Mouse (Mus musculus) heart, embryonic 14.5 days (tissue): Measurements from ENCODE around the gene Acox1. TPM values are rescaled to one million over a fixed set of nuclear protein-coding genes. Genes with fewer than 3 reads are reported as not detected.

ENCODE experiments used
- ATAC-seq: fragments of 200-750 bp; cut with Nextera tagmentation; 2 replicates; pipeline ENCODE4 v1.8.0; 2017; ENCODE audit warnings: low read depth, moderate TSS enrichment; ENCODE audit not compliant: insufficient number of reproducible peaks, insufficient read depth, low FRiP score
- H3K27ac ChIP-seq, 2 experiments: fragments of 200-500 bp in 1 of 2; fragments of 300-500 bp in 1 of 2; sonication (generic) in 1 of 2; replicated peaks in 1 of 2; 2 replicates each; pipeline ENCODE4 v1.5.1; 2012 to 2014; ENCODE audit warnings: low read depth in 2 of 2, low read length in 2 of 2, control low read depth in 1 of 2, mild to moderate bottlenecking in 1 of 2, mixed read lengths in 1 of 2; ENCODE audit not compliant: control insufficient read depth in 1 of 2, insufficient read depth in 1 of 2
- H3K27me3 ChIP-seq: fragments of 300-500 bp; sonication (generic); 2 replicates; pipeline ENCODE4 v1.6.1; 2014; ENCODE audit warnings: mild to moderate bottlenecking, low read length, control low read depth; ENCODE audit not compliant: control insufficient read depth, insufficient read depth
- H3K36me3 ChIP-seq: fragments of 300-500 bp; sonication (generic); 2 replicates; pipeline ENCODE4 v1.6.1; 2014; ENCODE audit warnings: mild to moderate bottlenecking, control low read depth, low read length, mixed read lengths; ENCODE audit not compliant: control insufficient read depth, insufficient read depth
- H3K4me1 ChIP-seq, 2 experiments: fragments of 200-500 bp in 1 of 2; fragments of 300-500 bp in 1 of 2; sonication (generic) in 1 of 2; 2 replicates each; pipeline ENCODE4 v1.6.1; 2012 to 2014; ENCODE audit warnings: low read length in 2 of 2, control low read depth in 1 of 2, mixed read lengths in 1 of 2; ENCODE audit not compliant: control insufficient read depth in 2 of 2, insufficient read depth in 2 of 2
- H3K4me2 ChIP-seq: fragments of 300-500 bp; sonication (generic); 2 replicates; pipeline ENCODE4 v1.6.1; 2014; ENCODE audit warnings: mild to moderate bottlenecking, low read length
- H3K4me3 ChIP-seq, 2 experiments: fragments of 200-500 bp in 1 of 2; fragments of 300-500 bp in 1 of 2; sonication (generic) in 1 of 2; 2 replicates each; pipeline ENCODE4 v1.5.1; 2012 to 2014; ENCODE audit warnings: low read length in 2 of 2, mild to moderate bottlenecking in 2 of 2, control low read depth in 1 of 2, low read depth in 1 of 2, moderate library complexity in 1 of 2; ENCODE audit not compliant: control insufficient read depth in 1 of 2, insufficient read depth in 1 of 2
- H3K9ac ChIP-seq: fragments of 300-500 bp; sonication (generic); 2 replicates; pipeline ENCODE4 v1.6.1; 2014; ENCODE audit warnings: mild to moderate bottlenecking, low read length
- H3K9me3 ChIP-seq: fragments of 300-500 bp; sonication (generic); 2 replicates; pipeline ENCODE4 v1.6.1; 2016; ENCODE audit warnings: low read length, control low read depth; ENCODE audit not compliant: control insufficient read depth
- WGBS: fragments of 180-500 bp; shearing (Covaris S2); extraction: QIAGEN DNeasy Blood & Tissue Kit; methylation state at CpG from one replicate; pipeline ENCODE4 v1.1.7; 2014; 5-methylcytosine and 5-hydroxymethylcytosine counted together
- polyA plus RNA-seq: library from polyadenylated mRNA; unstranded; fragments of >200 nt; fragmentation: Nextera tagmentation; extraction: Ambion mirVana; gene quantifications from 2 replicates; pipeline ENCODE4 v1.2.1, GENCODE M21; 2014

The Acox1 gene
- polyA plus RNA-seq, 1 experiment from 2014 or later, result 36.8 TPM

DNA sequence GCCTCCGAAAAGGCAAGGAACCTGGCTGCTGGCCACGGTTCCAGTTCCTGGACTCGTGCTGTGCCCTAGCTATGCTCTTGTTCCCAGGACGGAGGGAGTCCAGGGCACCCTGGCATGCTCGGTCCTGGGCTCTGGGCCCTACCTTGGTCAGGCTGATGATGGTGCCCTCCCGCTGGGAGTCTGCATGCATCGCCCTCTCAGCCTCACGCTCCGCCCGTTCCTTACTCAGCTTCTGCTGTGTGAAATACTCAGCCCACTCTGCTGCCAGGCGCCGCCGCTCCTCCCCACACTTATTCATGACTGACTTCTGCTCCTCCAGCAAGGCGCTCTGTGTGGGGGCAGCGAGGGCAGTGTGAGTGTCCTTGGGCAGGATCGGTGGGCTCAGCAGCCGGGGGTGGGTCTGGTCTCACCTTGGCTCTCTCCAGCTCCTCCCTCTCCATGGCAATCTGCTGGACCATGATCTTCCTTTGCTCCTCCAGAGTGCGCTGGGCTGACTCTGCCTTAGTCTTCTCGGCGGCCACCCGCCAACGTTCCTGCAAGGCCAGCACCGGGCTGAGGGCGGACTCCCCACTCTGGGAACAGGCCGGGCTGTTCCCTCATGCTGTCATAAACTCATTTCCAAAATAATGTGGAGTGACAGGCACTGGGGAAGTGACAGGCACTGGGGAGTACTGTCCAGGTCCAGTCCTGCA is 52.4 kb downstream of the Acox1 start:
- ATAC-seq, result no peak
- Histone ChIP-seq H3K36me3 (peaks cover 93% of the 10 kb centered on the region), H3K4me3 (no peak overlapping the region), H3K27me3 (no peaks in the 10 kb centered on the region), H3K9me3 (no peaks in the 10 kb centered on the region), H3K4me1 (peaks cover 0 to 4% of the 10 kb centered on the region in 2 experiments; a peak in 2 of 4 replicates), H3K4me2 (no peak overlapping the region), H3K27ac (no peak overlapping the region), H3K9ac (no peak overlapping the region)
- WGBS, result 79% methylated on average over 25 of the region's 25 CpGs

DNA sequence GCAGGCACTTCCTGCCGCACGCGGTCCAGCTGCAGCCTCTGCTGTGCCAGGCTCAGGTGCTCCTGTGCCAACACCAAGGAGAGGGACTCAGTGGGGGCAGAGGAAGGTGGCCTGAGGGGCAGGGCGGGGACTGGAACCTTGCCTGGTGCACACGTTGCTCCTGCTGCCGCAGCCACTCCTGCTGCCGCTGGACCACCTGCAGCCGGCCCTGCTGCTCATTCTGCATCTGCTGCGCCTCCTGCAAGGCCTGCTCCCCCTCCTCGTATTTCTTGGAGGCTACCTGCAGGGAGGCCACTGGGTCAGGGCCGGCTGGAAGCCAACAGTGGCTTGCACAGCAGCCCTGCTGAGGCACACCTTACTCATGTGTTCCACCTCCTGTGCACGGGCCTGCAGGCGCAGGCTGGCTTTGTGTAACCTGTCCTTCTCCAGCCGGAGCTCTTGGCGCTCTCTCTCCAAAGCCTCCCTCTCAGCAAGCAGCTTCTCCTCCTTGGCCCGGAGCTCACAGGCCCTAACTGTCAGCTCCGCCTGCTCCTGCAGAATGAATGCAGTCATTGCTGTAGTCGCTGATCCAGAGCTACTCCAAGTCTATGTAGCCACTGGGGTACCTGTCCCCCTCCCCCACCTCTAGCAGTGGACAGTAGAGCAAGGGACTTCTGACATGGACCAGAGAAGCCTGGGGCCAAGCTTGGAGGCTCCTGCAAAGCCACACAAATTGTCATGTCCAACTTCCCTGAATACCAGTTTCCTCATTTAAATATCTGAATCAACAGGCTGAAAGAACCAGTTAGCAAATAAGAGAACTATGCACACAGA is 53.2 kb downstream of the Acox1 start:
- Histone ChIP-seq H3K27me3 (no peaks in the 10 kb centered on the region), H3K4me2 (no peak overlapping the region), H3K27ac (no peak overlapping the region), H3K9ac (no peak overlapping the region), H3K9me3 (no peaks in the 10 kb centered on the region), H3K4me1 (peaks cover 0 to 4% of the 10 kb centered on the region in 2 experiments; a peak in 2 of 4 replicates), H3K36me3 (peaks cover 86% of the 10 kb centered on the region), H3K4me3 (no peak overlapping the region)
- ATAC-seq, result no peak
- 69% methylated on average over 18 of the region's 18 CpGs for WGBS

DNA sequence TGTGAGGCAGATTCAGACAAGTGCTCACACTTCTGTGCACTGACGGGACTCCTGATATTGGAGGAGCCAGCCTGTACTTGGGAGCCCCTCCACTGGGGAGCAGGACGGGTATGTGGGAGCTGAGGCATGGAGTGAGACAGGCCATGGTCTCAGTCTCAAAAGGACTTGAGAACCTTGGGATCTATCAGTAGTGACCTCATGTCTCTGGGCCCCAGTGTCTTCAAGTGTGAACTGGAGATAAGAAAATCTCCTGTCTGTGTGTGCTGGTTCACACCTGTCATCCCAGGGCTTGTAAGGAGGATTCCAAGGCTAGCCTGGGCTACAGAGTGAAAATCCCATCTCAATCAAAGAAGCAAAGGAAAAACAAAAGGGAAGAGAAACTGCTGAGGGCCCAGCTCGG is 55.4 kb downstream of the Acox1 start:
- H3K4me1 ChIP-seq, result peaks cover 3 to 4% of the 10 kb centered on the region in 2 experiments; a peak in 1 of 4 replicates
- H3K9ac ChIP-seq, result no peak overlapping the region
- no peaks in the 10 kb centered on the region for H3K27me3 ChIP-seq
- H3K27ac ChIP-seq, result no peak overlapping the region
- H3K4me3 ChIP-seq, result no peak overlapping the region
- H3K36me3 ChIP-seq, result peaks cover 65% of the 10 kb centered on the region
- no peaks in the 10 kb centered on the region for H3K9me3 ChIP-seq
- 79% methylated on average over 3 of the region's 3 CpGs for WGBS
- no peak overlapping the region for H3K4me2 ChIP-seq
- no peak for ATAC-seq

DNA sequence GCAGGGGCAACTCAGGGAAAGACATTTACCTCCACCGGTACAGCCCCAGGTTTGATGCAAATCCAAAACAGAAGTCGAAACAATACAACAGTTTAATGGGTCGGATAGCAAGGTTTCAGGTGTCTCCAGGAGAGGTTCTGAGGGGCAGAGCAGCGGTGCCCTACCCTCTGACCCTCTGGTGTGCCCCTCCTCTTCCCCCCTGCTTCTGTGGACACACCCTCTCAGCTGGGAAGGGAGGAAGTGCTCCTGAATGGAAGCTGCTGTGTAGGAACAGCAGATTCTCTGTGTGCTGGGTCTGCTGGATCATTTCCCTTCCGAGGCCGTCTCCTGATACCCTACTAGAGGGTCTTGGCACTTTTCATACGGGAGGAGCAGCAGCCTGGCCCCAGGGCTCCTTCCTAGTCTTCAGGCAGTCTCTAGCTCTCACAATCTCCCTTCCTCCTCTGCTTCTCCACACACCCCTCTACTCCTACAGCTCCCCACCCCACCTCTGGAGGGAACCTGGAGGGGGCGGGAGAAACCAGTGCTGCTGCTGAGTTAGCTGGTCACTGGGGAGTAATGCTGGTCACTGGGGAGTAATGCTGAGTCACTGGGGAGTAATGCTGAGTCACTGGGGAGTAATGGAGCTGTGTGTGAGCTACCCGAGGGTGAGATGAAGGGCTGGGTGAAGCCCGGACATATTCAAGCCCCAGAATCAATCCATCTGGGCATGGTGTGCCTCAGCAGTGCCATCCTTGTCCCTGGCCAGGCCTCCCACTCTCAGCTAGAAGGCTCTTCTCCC is 56.4 kb downstream of the Acox1 start:
- Histone ChIP-seq H3K4me1 (peaks cover 6 to 10% of the 10 kb centered on the region in 2 experiments), H3K36me3 (peaks cover 55% of the 10 kb centered on the region), H3K4me2 (no peak overlapping the region), H3K9me3 (no peaks in the 10 kb centered on the region), H3K27me3 (no peaks in the 10 kb centered on the region), H3K4me3 (no peak overlapping the region), H3K9ac (no peak overlapping the region), H3K27ac (no peak overlapping the region)
- no peak for ATAC-seq
- 60% methylated on average over 10 of the region's 10 CpGs for WGBS

- Histone ChIP-seq H3K4me1 (peaks cover 6 to 10% of the 10 kb centered on the region in 2 experiments), H3K9ac (peak within 1 kb of the TSS; percentile 83), H3K27me3 (no peaks in the 10 kb centered on the region), H3K36me3 (peaks cover 53% of the 10 kb centered on the region), H3K4me2 (peak within 1 kb of the TSS; percentile 76), H3K27ac (peak within 1 kb of the TSS; percentile 38 to 69), H3K4me3 (peak within 1 kb of the TSS; percentile 73 to 76), H3K9me3 (no peaks in the 10 kb centered on the region)
- ATAC-seq, result peak; percentile 93
- under 1% methylated on average over 60 of the region's 60 CpGs for WGBS
These were observed 60.2 kb downstream of the Acox1 start, which contains the start of gene Mrpl38 for GRCm38 (mm10) chr11:116138468-116139138. Mrpl38 (minus strand) TSS chr11:116138868.

DNA sequence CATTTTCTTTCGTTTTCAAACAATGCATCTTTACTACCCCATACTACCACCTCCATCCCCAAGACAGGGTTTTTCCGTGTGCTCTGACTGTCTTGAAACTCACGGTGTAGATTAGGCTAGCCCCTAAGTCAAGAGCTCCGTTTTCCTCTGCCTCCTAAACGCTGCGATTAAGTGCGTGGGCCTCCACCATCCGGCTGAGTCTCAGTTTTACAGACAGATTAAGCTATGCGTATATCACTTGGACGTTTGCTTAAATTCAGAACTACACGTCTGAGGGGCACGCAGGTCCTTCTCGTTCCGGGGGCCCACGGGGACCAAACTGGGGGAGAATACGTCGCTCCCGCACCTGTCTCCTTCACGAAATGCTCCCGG is 60.8 kb downstream of the Acox1 start:
- no peaks in the 10 kb centered on the region for H3K9me3 ChIP-seq
- H3K27me3 ChIP-seq, result no peaks in the 10 kb centered on the region
- H3K4me1 ChIP-seq, result peaks cover 6 to 10% of the 10 kb centered on the region in 2 experiments
- peak overlapping the region; percentile 76 for H3K4me2 ChIP-seq
- peak overlapping the region; percentile 38 to 69 for H3K27ac ChIP-seq
- peaks cover 49% of the 10 kb centered on the region for H3K36me3 ChIP-seq
- 1% methylated on average over 20 of the region's 20 CpGs for WGBS
- H3K9ac ChIP-seq, result peak overlapping the region; percentile 83
- ATAC-seq, result peak; percentile 0; the same call in 1 of the 2 replicates
- peak overlapping the region; percentile 73 to 76 for H3K4me3 ChIP-seq

DNA sequence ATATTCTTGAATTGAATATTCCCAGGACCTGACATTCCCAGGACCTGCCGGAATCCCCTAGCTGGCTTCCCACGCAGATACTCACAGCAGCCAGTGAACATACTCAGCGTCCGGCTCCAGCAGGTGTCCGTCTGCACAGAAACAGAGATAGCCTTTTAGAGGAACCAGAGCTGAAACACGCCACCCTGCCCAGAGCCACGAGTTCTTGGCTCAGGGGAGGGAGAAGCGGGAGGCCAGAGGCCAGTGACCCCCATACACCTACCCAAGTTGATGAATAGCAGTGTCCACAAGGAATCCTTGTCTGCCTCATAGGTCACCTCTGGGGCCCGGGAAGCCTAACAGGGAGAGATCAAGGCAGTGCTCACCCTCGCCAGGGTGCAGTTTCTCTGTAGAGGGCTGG is 64.7 kb downstream of the Acox1 start:
- no peak overlapping the region for H3K4me3 ChIP-seq
- WGBS, result 73% methylated on average over 10 of the region's 10 CpGs
- H3K9ac ChIP-seq, result no peak overlapping the region
- peaks cover 14 to 25% of the 10 kb centered on the region in 2 experiments for H3K4me1 ChIP-seq
- ATAC-seq, result no peak
- no peak overlapping the region for H3K4me2 ChIP-seq
- no peaks in the 10 kb centered on the region for H3K27me3 ChIP-seq
- peaks cover 55% of the 10 kb centered on the region for H3K36me3 ChIP-seq
- H3K27ac ChIP-seq, result no peak overlapping the region
- no peaks in the 10 kb centered on the region for H3K9me3 ChIP-seq
